Mouse (Mus musculus) layer of hippocampus, adult 18-20 months (tissue): Measurements from ENCODE around the gene Mt3. TPM values are rescaled to one million over a fixed set of nuclear protein-coding genes. Genes with fewer than 3 reads are reported as not detected.
A peak's percentile ranks its signal among the peaks of the same experiment; 100 is the strongest.

ENCODE experiments used
- DNase-seq, 2 experiments: peaks; one replicate each; pipeline ENCODE4 v3.0.0; 2022; ENCODE audit warnings: low spot score in 2 of 2
- total RNA-seq, 2 experiments: library from RNA; stranded (reverse); gene quantifications; 2 replicates each; pipeline ENCODE4 v1.2.3; 2021

Mt3 gene
- total RNA-seq, 2 experiments from 2014 or later: 1,203 to 1,275 TPM

GRCm38 (mm10) chr8:94183117-94183516, 30.7 kb downstream of the Mt3 start:
- DNase-seq: peak in 1 of 2 experiments; percentile 75

GRCm38 (mm10) chr8:94184357-94184843, 32.0 kb downstream of the Mt3 start:
- no peak for DNase-seq

GRCm38 (mm10) chr8:94185791-94186190, 33.4 kb downstream of the Mt3 start:
- DNase-seq: no peak

GRCm38 (mm10) chr8:94186542-94186941, 34.1 kb downstream of the Mt3 start:
- DNase-seq: peak in 1 of 2 experiments; percentile 48

- DNase-seq: no peak
These were observed 35.0 kb downstream of the Mt3 start for GRCm38 (mm10) chr8:94187290-94188002.

- DNase-seq: peak in 1 of 2 experiments; percentile 86
These were observed 37.0 kb downstream of the Mt3 start for GRCm38 (mm10) chr8:94189275-94190031.

GRCm38 (mm10) chr8:94191101-94191691, 38.8 kb downstream of the Mt3 start:
- DNase-seq: no peak

- DNase-seq: no peak
These were observed 40.5 kb downstream of the Mt3 start for GRCm38 (mm10) chr8:94192926-94193325.

GRCm38 (mm10) chr8:94194591-94195223, 42.3 kb downstream of the Mt3 start:
- peak in 1 of 2 experiments; percentile 73 for DNase-seq

GRCm38 (mm10) chr8:94199202-94199869, 46.9 kb downstream of the Mt3 start:
- DNase-seq: peak; percentile 70 to 89

Other genes with a start within 250 kb of the Mt3 start
- gene Amfr, start 139.8 kb upstream of the Mt3 start, total RNA-seq: 100 to 1,000 TPM; 129 to 135 TPM
- 10 to 100 TPM; 50.7 to 52.7 TPM for gene Nudt21, start 115.6 kb upstream of the Mt3 start, total RNA-seq
- gene Ogfod1, start 115.4 kb upstream of the Mt3 start, total RNA-seq: 100 to 1,000 TPM; 112 to 114 TPM
- gene Bbs2, start 53.7 kb upstream of the Mt3 start, total RNA-seq: 10 to 100 TPM; 26.1 to 28.5 TPM
- not detected for gene Mt4, start 15.4 kb upstream of the Mt3 start, total RNA-seq
- 100 to 1,000 TPM; 501 to 598 TPM for gene Mt2, start 20.1 kb downstream of the Mt3 start, total RNA-seq
- gene Mt1, start 26.5 kb downstream of the Mt3 start, total RNA-seq: 100 to 1,000 TPM; 625 to 755 TPM
- gene Nup93, start 62.0 kb downstream of the Mt3 start, total RNA-seq: 10 to 100 TPM; 44.3 to 52.6 TPM
- under 1 TPM; 0.25 to 0.46 TPM for gene Slc12a3, start 176.6 kb downstream of the Mt3 start, total RNA-seq
- gene Herpud1, start 233.8 kb downstream of the Mt3 start, total RNA-seq: 10 to 100 TPM; 66.6 to 76.8 TPM